Mouse (Mus musculus): Measurements from ENCODE around the gene Adam3.

Adam3 gene

GRCm38 (mm10) chr8:24725630-24726029, at the start of gene Adam3:
Adam3 (minus strand) TSS chr8:24725852.
- DNase-seq: peak; percentile 7

GRCm38 (mm10) chr8:24724886-24725626, 596 bp downstream of the Adam3 start:
- DNase-seq: peak; percentile 45

Data from lung, postnatal 10 days (tissue).